Mouse (Mus musculus): ENCODE data around the gene Zfp108. TPM values are rescaled to one million over a fixed set of nuclear protein-coding genes. Genes with fewer than 3 reads are reported as not detected.

Gene Zfp108
- 3.2 and 3.3 TPM in 2 replicates for polyA plus RNA-seq (2015; fragmentation: Nextera tagmentation; extraction: Ambion mirVana)

GRCm38 (mm10) chr7:24254633-24255474 is at the start of gene Zfp108:
TSS of gene Zfp108 (plus strand) at chr7:24254794.
- Histone ChIP-seq H3K36me3 (ENCODE audit: insufficient read depth, low read length) (0 out of 2 replicates have a peak, but pooled peaks cover 3% of the 10 kb centered on the region), H3K4me1 (replicated peaks; ENCODE audit: insufficient read depth, low read length) (no peaks in the 10 kb centered on the region), H3K27me3 (ENCODE audit: insufficient read depth, low read length) (no peaks in the 10 kb centered on the region), H3K4me3 (replicated peaks; ENCODE audit: low read depth, low read length) (peak within 1 kb of the TSS; percentile 49), H3K9ac (ENCODE audit: low read depth, low read length) (peak within 1 kb of the TSS; percentile 60), H3K4me2 (ENCODE audit: low read length) (peak within 1 kb of the TSS; percentile 58), H3K27ac (no peak within 1 kb of the TSS), H3K9me3 (replicated peaks; ENCODE audit: low read length) (no peaks in the 10 kb centered on the region)
- TF ChIP-seq CTCF (IDR thresholded peaks at IDR 0.05; ENCODE audit: low read depth): no peak
- ATAC-seq (replicated peaks; ENCODE audit: low FRiP score, low read depth): peak; percentile 83
- WGBS: 16% methylated on average over 21 of the region's 21 CpGs
- DNase-seq (ENCODE audit: low spot score): peak; percentile 94

- H3K4me2 ChIP-seq (ENCODE audit: low read length): peak overlapping the region; percentile 69
These were observed 46.9 kb upstream of the Zfp108 start for GRCm38 (mm10) chr7:24207488-24208261.

GRCm38 (mm10) chr7:24208282-24208886 is 46.2 kb upstream of the Zfp108 start:
- Histone ChIP-seq H3K4me3 (replicated peaks; ENCODE audit: low read depth, low read length) (0 out of 2 replicates have a peak overlapping the region, but pooled peaks have one; percentile 64), H3K9ac (ENCODE audit: low read depth, low read length) (no peak overlapping the region), H3K9me3 (replicated peaks; ENCODE audit: low read length) (no peaks in the 10 kb centered on the region), H3K4me1 (replicated peaks; ENCODE audit: insufficient read depth, low read length) (0 out of 2 replicates have a peak, but pooled peaks cover 3% of the 10 kb centered on the region), H3K27me3 (ENCODE audit: insufficient read depth, low read length) (no peaks in the 10 kb centered on the region), H3K27ac (no peak overlapping the region), H3K36me3 (ENCODE audit: insufficient read depth, low read length) (peaks cover 9% of the 10 kb centered on the region; the same call in 1 of the 2 replicates), H3K4me2 (ENCODE audit: low read length) (peak overlapping the region; percentile 69)
- no peak for TF ChIP-seq CTCF (IDR thresholded peaks at IDR 0.05; ENCODE audit: low read depth)
- DNase-seq (ENCODE audit: low spot score) (no peak), ATAC-seq (replicated peaks; ENCODE audit: low FRiP score, low read depth) (no peak)
- WGBS: 51% methylated on average over 7 of the region's 7 CpGs

More at GRCm38 (mm10) chr7:24207488-24208261, 46.9 kb upstream of the Zfp108 start:
- TF ChIP-seq CTCF (IDR thresholded peaks at IDR 0.05; ENCODE audit: low read depth): 0 out of 2 replicates have a peak, but pooled peaks have one; percentile 12
- ATAC-seq (replicated peaks; ENCODE audit: low FRiP score, low read depth) (peak; percentile 89), DNase-seq (ENCODE audit: low spot score) (peak; percentile 94)
- H3K4me3 ChIP-seq (replicated peaks; ENCODE audit: low read depth, low read length): peak overlapping the region; percentile 64
- WGBS: 12% methylated on average over 24 of the region's 24 CpGs
- no peaks in the 10 kb centered on the region for H3K9me3 ChIP-seq (replicated peaks; ENCODE audit: low read length)
- 0 out of 2 replicates have a peak, but pooled peaks cover 3% of the 10 kb centered on the region for H3K4me1 ChIP-seq (replicated peaks; ENCODE audit: insufficient read depth, low read length)
- peaks cover 12% of the 10 kb centered on the region; the same call in 1 of the 2 replicates for H3K36me3 ChIP-seq (ENCODE audit: insufficient read depth, low read length)
- H3K27me3 ChIP-seq (ENCODE audit: insufficient read depth, low read length): no peaks in the 10 kb centered on the region
- peak overlapping the region; percentile 92 for H3K9ac ChIP-seq (ENCODE audit: low read depth, low read length)
- peak overlapping the region; percentile 82 for H3K27ac ChIP-seq

GRCm38 (mm10) chr7:24210296-24210695 is 44.3 kb upstream of the Zfp108 start:
- Histone ChIP-seq H3K36me3 (ENCODE audit: insufficient read depth, low read length) (0 out of 2 replicates have a peak, but pooled peaks cover under 1% of the 10 kb centered on the region), H3K9me3 (replicated peaks; ENCODE audit: low read length) (no peaks in the 10 kb centered on the region), H3K27me3 (ENCODE audit: insufficient read depth, low read length) (no peaks in the 10 kb centered on the region), H3K4me2 (ENCODE audit: low read length) (no peak overlapping the region), H3K4me3 (replicated peaks; ENCODE audit: low read depth, low read length) (no peak overlapping the region), H3K4me1 (replicated peaks; ENCODE audit: insufficient read depth, low read length) (0 out of 2 replicates have a peak, but pooled peaks cover 3% of the 10 kb centered on the region), H3K27ac (no peak overlapping the region), H3K9ac (ENCODE audit: low read depth, low read length) (no peak overlapping the region)
- 77% methylated on average over 2 of the region's 2 CpGs for WGBS
- no peak for TF ChIP-seq CTCF (IDR thresholded peaks at IDR 0.05; ENCODE audit: low read depth)
- no peak for DNase-seq (ENCODE audit: low spot score)
- ATAC-seq (replicated peaks; ENCODE audit: low FRiP score, low read depth): no peak

GRCm38 (mm10) chr7:24211343-24211742 is 43.3 kb upstream of the Zfp108 start, which contains the start of gene Zfp111:
TSS of gene Zfp111 (minus strand) at chr7:24211443.
- Histone ChIP-seq H3K9ac (ENCODE audit: low read depth, low read length) (no peak within 1 kb of the TSS), H3K36me3 (ENCODE audit: insufficient read depth, low read length) (no peaks in the 10 kb centered on the region), H3K27ac (no peak within 1 kb of the TSS), H3K4me2 (ENCODE audit: low read length) (no peak within 1 kb of the TSS), H3K27me3 (ENCODE audit: insufficient read depth, low read length) (no peaks in the 10 kb centered on the region), H3K9me3 (replicated peaks; ENCODE audit: low read length) (no peaks in the 10 kb centered on the region), H3K4me1 (replicated peaks; ENCODE audit: insufficient read depth, low read length) (0 out of 2 replicates have a peak, but pooled peaks cover 3% of the 10 kb centered on the region), H3K4me3 (replicated peaks; ENCODE audit: low read depth, low read length) (no peak within 1 kb of the TSS)
- no peak for ATAC-seq (replicated peaks; ENCODE audit: low FRiP score, low read depth)
- no peak for DNase-seq (ENCODE audit: low spot score)
- TF ChIP-seq CTCF (IDR thresholded peaks at IDR 0.05; ENCODE audit: low read depth): no peak
- WGBS: 80% methylated on average over 5 of the region's 5 CpGs

Data from kidney, postnatal 0 days (tissue).